Mouse (Mus musculus) lung, postnatal 10 days (tissue): ENCODE data around the gene Psmd5.
A peak's percentile ranks its signal among the peaks of the same experiment; 100 is the strongest.
"Not testable (repeated sequence)": the region's sequence is repeated elsewhere in the genome, so short reads cannot be mapped to it uniquely, and the experiment has no call there.

Experiments used
- DNase-seq: peaks from one replicate; pipeline ENCODE4 v3.0.0; 2021

Gene Psmd5

DNA sequence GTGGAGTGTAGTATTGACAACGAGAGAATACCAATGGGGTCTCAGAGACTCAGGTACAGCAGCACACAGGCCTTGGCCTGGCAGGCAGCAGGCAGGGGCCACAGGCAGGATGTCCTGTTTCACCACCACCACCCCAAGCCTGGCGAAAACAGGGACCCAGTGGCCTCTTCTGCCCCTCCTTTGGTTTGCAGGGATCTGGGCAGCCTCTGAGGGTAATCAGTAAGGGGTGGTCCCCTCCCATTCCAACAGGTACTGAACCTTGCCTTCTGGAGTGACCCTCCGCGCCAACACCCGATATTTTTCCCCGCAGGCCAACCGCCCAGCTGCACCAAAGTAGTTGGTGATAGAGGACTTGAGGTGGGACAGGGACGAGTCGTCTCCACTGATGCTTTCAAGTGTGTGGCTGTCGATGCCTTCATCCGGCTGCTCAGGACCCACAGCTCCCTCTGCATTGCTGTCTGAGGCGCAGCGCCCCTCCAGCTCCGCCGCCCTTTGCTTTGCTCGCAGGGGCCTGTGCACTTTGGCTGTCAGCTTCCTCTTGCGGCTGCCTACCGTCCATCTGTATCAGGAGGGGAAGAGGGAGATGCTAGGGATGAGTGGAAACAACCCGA, 20.8 kb upstream of the Psmd5 start:
- no peak for DNase-seq

DNA sequence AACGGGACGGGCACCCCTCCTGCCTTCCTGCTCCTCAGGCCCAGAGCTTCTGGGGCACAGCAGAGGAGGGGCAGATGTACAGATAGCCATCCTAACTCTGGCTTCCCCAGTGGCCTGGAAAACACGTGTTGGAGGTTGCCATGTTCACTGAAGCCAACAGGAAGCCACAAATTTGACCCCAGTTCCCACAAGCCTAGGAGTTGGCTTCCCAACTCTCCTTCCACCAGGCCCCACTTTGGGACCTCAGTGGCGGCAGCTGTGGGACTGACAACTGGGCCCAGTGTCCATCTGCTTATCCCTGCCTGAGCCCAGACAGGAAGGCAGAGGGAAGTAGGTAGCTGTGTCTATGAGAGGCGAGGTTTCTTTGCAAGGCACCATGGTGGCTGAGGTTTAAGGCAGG, 19.2 kb upstream of the Psmd5 start:
- no peak for DNase-seq

DNA sequence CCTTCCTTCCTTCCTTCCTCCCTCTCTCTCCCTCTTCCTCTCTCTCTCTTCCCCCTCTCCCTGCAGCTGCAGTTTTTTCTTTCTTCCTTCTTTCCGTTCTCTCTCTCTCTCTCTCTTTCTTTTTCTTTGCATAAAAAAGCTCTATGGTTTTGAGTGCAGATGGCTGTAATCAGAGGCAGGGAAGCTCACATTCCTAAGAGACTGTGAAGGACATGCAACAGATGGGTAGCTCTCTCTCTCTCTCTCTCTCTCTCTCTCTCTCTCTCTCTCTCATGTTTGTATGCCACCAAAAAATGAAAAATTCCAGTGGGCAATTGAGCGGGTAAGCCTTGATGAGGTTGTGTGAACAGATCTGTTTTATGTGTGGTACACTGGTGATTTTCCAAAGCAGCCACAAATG, 9.4 kb upstream of the Psmd5 start:
- no peak for DNase-seq

DNA sequence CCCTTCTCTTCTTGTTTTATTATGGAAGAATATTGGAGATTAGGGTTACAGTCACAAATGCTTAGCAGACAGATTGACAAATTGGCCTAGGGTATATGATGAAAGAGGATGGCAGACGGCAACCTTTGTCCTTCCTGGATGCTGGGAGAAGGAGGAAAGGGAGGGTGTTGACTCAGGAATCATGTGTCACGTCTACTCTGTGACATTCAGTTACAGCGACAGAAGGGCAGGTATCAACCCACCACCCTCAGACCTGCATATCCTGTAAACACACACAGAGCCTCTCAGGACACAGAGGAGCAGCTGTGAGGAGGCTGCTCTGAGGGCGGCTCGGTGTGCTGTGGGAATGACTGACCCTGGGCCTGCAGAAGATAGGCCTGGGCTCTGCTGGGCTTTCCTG, 8.4 kb upstream of the Psmd5 start:
- no peak for DNase-seq

GRCm38 (mm10) chr2:34882757-34883156, 8.0 kb upstream of the Psmd5 start:
- no peak for DNase-seq

DNA sequence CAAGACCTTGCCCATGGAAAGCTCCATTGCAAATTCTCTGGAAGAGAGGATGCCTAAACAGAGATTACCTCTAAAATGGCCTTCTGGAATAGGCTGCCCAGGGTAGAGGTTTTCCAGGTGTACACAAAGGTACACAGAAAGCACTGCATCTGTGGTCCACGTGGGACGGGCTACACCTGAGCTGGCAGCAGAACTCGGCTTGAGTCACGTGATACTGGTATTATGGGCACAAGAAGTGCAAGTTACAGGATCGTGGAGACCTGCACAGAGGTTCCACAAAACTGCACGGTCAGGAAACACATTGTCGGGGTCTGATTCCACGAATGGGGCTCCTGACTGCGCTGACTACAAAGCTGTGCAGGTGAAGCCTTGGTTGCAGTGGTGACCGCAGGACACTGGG, 5.3 kb upstream of the Psmd5 start:
- no peak for DNase-seq

GRCm38 (mm10) chr2:34874271-34874670, 497 bp downstream of the Psmd5 start, which contains the start of gene Cutal:
Cutal (plus strand) TSS chr2:34874396.
- peak; percentile 62 for DNase-seq

DNA sequence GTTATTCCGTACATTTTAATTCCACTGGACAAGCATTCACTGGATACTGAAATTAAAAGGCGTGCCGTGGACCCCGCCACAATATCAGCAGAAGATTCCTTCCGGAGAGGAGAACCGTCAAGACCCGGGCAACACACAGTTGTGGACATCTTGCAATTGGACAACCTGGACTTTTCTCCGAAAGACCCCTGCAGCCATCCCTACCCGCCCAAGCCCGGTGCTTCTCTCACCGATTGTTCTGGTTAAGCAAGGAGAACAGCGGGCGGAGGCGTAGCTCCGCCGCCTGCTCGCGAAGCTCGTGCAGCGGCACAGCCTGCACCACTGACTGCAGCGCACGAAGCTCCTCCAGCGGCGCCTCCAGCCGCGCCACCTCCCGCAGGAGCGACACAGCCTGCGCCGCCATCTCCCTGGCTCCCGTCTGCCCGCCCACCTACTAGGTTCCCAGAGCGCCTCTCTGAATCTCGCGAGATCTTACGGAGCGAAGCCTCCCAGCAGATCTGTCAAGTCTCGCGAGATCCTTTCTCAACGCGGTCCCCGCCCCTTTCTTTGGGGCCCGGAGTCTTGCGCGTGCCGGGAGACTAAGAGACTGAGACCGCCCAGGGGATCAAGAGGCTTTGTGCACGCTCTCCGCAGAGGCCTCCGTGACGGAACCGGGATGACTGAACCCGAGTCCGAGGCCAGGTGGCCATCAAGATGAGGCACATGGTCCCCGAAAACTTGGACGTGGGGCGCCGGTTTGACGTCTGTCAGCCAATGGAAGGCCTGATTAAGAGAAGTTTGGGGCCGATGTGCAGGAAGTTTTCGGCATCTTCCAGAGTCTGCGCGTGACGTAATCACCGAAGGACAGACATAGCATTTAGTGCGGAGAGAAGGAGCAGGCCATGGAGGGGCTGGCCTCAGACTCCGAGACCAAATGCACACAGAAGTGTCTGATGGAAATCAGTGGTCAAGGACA, 4.0 kb downstream of the Psmd5 start:
- DNase-seq, result peak; percentile 97

GRCm38 (mm10) chr2:34869680-34870079, 5.1 kb downstream of the Psmd5 start:
- no peak for DNase-seq

DNA sequence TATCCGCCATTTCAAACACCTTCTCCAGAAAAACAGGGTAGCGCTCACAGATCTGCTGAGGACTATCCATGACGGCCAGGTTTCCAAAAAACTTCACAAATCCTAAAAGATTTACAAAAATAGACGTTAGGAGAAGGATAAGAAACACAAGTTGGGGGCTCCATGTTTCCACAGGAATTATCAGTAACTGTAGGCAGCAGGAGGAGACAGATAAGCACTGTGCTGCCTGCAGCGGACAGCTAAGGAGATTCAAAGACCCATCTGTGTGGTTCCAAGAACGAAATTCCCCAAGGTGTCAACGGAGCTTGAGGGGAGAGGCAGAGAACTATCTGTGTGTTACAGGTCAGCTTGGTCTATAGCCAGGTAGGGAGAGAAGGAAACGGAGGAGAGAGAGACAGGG, 17.0 kb downstream of the Psmd5 start:
- DNase-seq, result no peak

DNA sequence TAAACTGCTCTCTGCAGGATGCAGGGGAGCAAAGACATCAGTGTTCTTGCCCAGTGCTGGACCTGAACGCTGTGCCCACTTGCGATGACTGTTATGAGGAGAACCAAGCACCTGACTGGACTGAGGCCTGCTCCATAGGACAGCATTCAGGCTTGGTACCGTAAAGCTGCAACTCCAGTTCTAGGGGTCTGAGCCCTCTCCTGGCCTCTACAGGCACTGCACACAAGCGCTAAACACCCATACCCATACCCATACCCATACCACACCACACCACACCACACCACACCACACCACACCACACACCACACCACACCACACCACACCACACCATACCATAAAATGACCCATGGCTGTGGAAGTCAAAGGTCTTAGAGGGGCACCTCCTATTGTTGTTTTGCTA, 19.5 kb downstream of the Psmd5 start:
- DNase-seq, result peak; percentile 10

DNA sequence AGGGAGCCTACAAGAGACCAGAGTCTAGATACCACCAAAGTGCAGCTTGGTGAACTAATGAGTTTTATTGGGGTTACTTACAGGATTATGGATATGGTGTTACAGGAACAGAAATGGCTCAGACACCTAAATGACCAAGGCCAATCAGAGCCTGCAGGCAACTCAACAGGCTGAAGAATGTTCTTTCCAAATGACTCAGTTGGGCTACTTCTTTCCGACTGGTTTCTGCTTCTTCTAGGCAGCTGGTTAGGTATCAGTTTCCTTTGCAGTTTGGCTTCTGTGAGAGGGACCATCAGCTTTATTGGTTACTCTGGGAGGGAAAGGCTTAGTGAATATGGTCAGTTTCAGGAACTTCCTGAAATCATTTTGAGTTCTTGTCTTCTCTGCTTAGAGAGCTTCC, 27.1 kb downstream of the Psmd5 start:
- no peak for DNase-seq

GRCm38 (mm10) chr2:34843211-34843939, 31.4 kb downstream of the Psmd5 start:
- DNase-seq, result peak; percentile 86

- DNase-seq, result no peak
Measured at GRCm38 (mm10) chr2:34841706-34842105, 33.1 kb downstream of the Psmd5 start.

DNA sequence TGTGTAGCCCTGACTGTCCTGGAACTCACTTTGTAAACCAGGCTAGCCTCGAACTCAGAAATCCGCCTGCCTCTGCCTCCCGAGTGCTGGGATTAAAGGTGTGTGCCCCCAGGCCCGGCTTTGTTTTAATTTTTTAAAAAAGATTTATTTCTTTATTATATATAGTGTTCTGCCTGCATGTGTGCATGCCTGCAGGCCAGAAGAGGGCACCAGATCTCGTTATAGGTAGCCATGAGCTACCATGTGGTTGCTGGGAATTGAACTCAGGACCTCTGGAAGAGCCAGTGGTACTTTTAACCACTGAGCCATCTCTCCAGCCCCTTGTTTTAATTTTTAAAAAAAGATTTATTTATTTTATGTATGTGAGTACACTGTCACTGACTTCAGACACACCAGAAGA, 34.6 kb downstream of the Psmd5 start:
- DNase-seq, result not testable (repeated sequence)

DNA sequence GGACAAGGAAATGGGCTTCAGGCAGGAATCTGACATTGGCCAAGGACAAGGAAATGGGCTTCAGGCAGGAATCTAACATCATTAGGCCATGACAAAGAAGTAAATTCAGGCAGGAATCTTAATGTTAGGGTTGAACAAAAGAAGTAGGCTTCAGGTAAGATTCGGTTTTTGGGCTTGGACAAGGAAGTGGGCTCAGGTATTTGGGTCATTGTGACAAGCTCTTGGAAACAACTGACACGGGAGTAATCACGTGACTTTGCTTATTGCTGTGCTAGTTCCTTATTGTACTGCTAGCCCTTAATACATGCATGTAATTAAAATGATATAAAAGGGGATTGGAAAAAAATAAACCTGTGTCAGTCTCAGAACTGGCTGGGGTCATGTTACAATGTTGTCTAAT, 39.1 kb downstream of the Psmd5 start:
- no peak for DNase-seq

DNA sequence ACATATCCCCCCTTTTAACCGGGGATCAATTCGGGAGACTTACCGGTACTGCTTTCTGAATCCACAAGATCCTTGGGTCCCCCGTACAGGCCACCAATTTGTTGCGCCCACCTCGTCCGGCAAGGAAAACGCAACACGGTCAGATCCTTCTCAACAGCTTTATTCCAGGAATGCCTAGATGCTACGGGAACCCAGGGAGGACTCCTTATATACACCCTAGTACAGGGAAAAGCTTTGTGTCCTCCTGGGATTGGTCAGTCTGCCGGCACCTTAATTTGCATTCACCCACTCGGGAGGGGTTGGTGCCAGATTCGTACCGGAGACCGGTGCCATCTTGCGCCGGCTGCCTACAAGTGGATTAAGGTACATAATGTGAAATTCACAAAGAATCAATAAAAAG, 41.1 kb downstream of the Psmd5 start:
- DNase-seq, result no peak

DNA sequence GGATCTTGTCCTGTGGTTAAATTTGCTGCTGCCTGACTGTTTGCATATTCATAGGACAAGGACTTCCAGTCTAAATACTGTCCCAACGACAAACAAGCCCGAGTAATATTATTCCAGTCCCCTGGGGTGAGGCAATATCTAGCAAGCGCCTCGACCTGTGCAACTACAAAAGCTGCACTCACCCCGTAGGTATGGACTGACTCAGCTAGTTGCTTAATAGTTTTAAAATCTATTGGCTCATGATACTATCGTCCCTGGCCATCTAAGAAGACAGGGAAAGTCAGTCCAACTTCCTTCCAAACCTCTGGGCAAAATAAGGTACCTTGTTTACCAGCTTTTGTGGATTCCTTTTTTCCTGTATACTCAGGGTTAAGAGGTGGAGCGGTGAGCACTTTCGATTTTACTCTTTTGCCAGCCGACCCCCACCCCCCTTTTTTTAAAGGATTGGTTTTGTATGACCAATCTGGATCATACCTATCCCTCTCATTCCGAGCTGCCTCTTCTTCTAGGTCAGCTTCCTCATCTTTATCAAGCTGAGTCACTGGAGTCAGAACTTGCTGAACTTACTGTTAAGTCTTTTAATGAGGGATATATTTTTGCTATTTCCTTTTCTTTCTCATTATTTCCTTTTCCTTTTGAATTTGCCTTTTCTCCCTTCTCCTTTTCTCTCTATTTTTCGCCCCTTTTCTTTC, 41.9 kb downstream of the Psmd5 start, which contains the start of gene Gm34653:
Gene Gm34653, plus strand, starts transcription at position 242 of the 692 bp plus-strand sequence.
- not testable (repeated sequence) for DNase-seq

DNA sequence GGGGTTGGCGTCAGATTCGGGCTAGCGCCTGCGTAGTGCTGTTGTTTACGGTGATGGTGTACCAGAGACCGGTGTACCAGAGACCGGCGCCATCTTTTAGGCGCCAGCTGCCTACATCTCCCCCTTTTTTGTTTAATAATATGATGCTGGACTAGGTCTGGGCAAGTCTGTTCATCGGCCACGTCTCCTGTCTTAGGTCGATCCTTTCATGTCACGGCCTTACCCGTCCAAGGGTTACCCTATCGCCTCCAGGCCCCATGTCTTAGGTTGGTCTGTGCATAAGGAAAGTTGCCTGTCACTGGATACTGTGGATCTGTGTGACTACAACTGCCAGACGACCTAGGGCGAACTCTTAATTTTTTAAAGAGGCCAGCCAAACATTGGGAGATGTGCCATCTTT, 44.7 kb downstream of the Psmd5 start:
- not testable (repeated sequence) for DNase-seq

DNA sequence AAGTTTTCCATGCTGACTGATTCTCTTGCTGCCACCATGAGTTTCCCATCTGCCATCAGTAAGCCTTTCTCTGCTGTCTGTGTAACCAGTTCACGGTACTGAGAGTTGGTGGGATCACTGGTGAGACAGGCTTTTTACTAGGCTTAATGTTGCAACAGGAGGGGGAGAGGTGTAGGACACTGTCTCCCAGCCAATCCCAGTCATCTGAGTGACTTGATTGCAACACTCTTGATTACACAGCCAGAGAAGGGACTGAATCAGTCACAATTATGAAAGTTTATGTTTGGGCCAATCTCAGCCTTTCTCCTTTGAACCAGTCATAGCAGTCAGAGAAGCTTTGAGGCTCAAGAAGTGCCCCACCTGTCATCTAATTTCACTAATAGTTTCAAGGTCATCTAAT, 46.7 kb downstream of the Psmd5 start:
- DNase-seq, result no peak

DNA sequence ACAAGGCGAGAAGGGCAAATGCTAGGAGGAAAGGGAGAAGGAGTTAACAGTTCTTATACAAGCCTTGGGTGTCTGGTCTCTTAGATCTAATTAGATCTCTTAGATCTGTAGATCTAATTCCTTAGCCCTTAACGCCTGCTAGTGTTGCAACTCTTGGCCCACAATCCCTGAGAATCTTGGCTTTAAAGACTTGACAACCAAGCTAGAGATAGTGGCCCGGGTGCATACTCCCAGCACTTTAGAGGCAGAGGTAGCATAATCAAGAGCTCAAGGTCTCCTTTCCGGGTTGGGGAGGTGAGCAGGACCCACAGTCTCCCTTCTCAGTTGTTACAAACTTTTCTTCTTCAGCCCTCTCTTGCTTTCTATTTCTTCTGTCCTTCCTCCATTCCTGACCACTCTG, 47.2 kb downstream of the Psmd5 start:
- DNase-seq, result no peak

- DNase-seq, result no peak
Measured at GRCm38 (mm10) chr2:34826460-34827231, 48.1 kb downstream of the Psmd5 start.
